Mouse (Mus musculus) heart, postnatal 36 days (tissue): ENCODE data around the gene Abhd17a. TPM values are rescaled to one million over a fixed set of nuclear protein-coding genes. Genes with fewer than 3 reads are reported as not detected.
A peak's percentile ranks its signal among the peaks of the same experiment; 100 is the strongest.
"Not testable (repeated sequence)": the region's sequence is repeated elsewhere in the genome, so short reads cannot be mapped to it uniquely, and the experiment has no call there.

Experiments
- DNase-seq, 2 experiments: peaks; one replicate each; pipeline ENCODE4 v3.0.0; 2021 to 2022
- intact Hi-C: fragments of 180-260 bp; cut with DNase I; formaldehyde crosslinking; loops from one replicate; pipeline ENCODE4 v1.15.1; 2025
- total RNA-seq, 2 experiments: library from RNA; stranded (reverse); gene quantifications; 2 replicates each; pipeline ENCODE4 v1.2.3; 2021

Gene Abhd17a
- total RNA-seq, 2 experiments from 2014 or later, result 48.3 to 51.2 TPM

DNA sequence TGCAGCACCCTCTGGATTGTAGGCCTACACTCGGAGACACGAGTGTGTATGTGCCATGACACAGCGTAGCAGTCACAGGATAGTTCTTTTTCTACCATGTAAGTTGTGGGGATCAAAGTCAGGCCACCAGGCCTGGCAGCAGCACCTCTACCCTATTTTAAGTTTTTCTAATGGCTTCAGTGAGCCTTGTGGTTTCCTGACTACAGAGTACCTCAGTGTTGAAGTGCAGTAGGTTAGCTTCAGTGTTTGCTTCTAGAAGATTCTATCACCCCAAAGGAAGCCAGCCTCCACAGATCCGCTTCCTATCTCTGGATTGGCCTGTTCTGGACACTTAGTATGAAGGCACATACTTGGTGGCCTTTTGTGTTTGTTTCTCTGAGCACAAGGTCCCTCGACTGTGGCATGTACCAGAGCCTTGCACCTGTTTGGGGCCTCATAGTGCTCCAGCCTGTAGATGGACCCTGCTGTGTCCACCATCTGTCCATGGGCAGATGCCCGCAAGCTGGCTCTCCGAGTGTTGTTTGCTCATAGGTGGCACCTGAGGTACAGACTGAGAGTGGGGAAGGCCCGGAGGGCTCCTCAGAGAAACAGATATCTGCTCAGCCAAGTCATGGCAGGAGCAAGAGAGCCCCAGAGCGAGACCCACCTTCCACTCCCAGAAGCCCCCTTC is 20.1 kb upstream of the Abhd17a start:
- intact Hi-C loops, result loop anchor here (2.0 kb wide), 2 partner anchors 51 to 75 kb away; no protein-coding TSS in a partner anchor
- no peak for DNase-seq

GRCm38 (mm10) chr10:80609269-80609924 is 19.3 kb upstream of the Abhd17a start:
- intact Hi-C loops, result no loop called here
- DNase-seq, result no peak

- DNase-seq, result no peak
- intact Hi-C loops, result no loop called here
These were observed 18.3 kb upstream of the Abhd17a start for GRCm38 (mm10) chr10:80608435-80608834.

GRCm38 (mm10) chr10:80606737-80607350 is 16.7 kb upstream of the Abhd17a start:
- no peak for DNase-seq
- intact Hi-C loops, result no loop called here

- intact Hi-C loops, result no loop called here
These were observed 16.2 kb upstream of the Abhd17a start for GRCm38 (mm10) chr10:80606306-80606705.

DNA sequence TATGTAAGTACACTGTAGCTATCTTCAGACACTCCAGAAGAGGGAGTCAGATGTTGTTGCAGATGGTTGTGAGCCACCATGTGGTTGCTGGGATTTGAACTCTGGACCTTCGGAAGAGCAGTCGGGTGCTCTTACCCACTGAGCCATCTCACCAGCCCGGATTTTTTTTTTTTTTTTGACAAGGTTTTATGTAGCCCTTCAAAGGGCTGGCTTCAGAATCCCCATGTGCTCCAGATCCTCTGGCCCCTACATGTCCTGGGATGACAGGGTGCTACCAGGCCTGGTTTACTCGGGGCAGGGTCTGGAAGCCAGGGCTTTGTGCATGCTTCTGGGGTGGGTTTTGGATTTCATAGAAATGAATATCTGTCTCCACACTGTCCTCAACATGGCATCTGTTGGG is 15.6 kb upstream of the Abhd17a start, which contains the start of gene Gm49322:
Gm49322 (plus strand) TSS at position 301 of the 400 bp plus-strand sequence.
- DNase-seq, intact Hi-C loops: not testable (repeated sequence)

More at GRCm38 (mm10) chr10:80606306-80606705, 16.2 kb upstream of the Abhd17a start:
- no peak for DNase-seq

DNA sequence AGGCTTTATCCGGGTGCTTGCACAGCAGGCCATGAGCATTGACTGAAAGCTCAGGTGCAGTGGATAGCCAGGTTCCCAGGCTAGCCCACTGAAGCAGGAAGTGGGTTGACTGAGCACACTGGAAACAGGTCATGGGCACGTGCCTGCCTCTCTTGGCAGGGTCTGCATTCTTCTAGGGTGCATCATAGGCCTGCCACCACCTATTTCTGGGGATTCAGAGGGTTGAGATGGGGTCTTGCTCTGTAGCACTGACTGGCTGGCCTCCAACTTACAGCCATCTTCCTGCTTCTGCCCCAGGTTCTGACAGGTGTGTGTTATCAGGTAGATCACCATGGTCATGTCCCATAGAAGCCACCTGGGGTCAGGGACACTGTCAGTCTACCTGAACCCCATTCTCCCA is 14.8 kb upstream of the Abhd17a start:
- intact Hi-C loops, result no loop called here

DNA sequence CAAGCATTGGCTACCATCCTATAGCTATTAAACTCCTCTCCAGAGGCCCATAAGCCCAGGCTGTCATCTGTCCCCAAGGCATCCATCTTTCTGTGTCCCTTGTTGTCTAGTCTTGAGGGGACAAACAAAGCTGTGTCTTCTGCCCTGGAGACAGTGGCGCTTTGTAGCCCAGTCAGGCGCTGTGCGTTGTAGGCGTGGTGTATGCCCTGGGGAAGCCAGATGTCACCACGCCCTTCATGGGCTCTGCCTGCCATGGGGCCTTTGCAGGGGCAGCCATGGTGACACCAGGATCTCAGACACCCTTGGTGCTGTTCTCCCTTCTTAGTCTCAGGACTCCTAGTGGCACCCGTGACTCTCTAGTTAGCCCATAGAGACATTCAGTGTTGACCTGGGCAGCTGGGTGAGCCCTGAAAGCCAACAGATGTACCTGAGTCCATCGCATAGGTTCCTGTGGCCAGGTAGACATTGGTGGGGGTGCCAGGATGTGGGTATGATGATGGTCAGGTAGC is 13.9 kb upstream of the Abhd17a start:
- DNase-seq, result no peak
- intact Hi-C loops, result no loop called here

More for the DNA sequence above, 14.8 kb upstream of the Abhd17a start:
- DNase-seq, result no peak

DNA sequence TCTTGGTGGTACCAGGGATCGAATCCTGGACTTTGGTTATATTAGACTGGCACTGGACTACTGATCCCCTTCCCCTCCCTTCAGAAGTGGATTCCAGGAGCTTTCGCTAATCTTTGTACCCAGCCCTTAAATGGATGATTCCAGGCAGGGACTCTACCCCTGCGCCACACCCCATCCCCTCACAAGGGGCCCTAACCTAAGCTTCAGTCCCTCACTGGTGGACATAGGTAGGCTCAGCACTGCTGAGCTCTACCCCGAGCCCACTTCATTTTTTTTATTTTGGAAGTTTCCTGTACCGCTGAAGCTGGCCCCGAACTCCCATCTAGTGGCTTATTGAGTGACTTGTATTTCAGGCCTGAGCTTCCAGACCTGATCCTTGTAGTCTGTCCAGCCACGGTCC is 13.2 kb upstream of the Abhd17a start:
- intact Hi-C loops, result loop anchor here (2.0 kb wide), 1 partner anchor 25 kb away; no protein-coding TSS in a partner anchor
- DNase-seq, result no peak

- intact Hi-C loops, result loop anchor here (2.0 kb wide), 1 partner anchor 24 kb away; no protein-coding TSS in a partner anchor
- DNase-seq, result peak; percentile 93 to 98
These were observed 12.7 kb upstream of the Abhd17a start, which contains the start of the genes Scamp4 and Adat3 for GRCm38 (mm10) chr10:80602698-80603325. Gene Scamp4, plus strand, starts transcription at chr10:80602872. Gene Adat3, plus strand, starts transcription at chr10:80602880.

GRCm38 (mm10) chr10:80596318-80596717 is 6.2 kb upstream of the Abhd17a start:
- no peak for DNase-seq
- intact Hi-C loops, result no loop called here

DNA sequence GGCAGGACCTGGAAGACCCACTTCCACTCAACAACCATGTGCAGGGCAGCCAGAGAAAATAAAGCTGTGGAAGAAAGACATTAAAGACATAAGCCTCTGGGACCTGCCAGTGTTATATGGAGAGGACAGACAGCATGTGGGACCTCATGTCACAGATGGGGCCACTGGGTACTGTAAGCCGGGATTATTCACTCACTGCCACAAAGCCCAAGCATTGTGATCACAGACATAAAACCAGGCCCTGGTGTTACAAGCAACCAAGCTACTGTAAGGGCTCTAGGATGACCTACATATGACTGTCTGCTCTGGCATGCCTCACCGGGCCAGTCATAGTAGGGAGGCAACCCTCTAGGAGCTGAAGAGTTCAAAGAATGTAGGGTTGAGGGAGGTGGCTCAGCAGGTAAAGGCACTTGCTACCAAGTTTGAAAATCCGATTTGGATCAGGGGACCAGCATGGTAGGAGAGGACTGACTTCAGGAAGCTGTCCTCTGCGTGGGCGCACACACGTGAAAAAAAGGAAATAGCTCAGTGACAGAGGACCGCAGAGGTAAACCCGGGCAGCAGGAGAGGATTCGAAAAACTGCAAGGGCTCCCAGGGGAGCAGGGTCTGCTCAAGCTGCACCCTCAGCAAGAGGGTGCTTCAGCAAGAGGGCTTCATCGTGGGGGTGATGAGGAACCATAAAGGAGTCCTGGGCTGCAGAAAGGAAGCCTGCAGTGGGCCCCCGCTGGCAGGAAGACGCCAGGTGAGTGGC is 838 bp downstream of the Abhd17a start:
- intact Hi-C loops, result no loop called here
- DNase-seq, result no peak

DNA sequence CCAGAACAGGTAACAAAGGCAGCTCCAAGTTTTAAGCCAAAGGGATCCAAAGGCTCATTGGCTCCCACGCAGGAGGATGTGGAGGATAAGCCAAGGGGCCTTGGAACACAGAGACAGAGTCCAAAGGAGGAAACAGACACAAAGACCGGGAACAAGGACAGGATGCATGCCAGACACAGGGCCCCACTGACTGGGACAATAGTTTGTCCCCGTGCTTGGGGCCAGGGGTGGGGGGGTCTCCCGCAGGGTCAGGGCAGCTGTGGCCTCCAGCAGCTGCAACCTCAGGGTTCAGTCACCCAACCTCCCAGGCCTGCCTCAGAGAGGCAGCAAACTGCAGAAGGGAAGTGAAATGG is 2.9 kb downstream of the Abhd17a start:
- DNase-seq, result peak; percentile 49 to 50
- intact Hi-C loops, result no loop called here

DNA sequence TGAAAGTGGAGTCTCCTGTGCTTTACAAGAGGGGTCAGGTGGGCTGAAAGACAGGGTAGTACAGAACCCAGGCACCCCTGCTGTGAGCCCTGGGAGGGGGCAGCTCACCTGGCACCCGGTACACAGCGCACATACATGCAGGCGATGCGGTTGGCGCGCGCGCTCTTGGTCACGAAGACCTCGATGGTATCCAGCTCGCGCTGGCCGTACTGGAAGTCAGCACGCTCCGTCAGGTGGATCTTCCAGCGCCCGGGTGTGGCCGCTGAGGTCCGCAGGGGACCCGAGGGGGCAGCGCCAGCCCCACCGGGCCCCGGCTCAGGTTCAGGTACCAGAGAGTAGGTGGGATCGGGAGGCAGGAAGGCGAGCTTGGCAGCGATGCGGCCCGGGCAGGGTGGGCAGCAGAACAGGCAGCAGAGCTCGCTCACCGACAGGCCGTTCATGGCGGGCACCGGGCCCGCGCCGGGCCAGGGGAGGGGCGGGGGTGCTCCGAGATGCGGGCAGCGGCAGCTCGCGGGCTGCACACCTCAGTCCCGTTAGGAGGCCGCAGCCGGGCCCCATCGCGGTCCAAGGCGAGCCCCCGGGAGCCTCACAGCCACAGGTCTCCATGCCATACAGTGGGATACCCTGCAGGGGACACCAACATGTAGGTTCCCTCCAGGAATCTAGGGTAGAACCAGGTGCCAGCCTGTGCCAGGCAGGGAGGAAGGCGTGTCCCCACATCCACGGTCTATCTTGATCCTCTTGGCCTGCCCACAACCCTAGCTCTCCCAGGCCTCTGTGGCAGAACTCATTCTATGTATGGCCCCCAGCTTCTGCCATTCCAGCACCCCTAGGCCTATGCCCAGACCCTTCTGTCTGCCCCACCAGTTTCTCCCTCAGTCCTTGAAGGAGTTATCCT is 3.5 kb downstream of the Abhd17a start:
- peak in 1 of 2 experiments; percentile 32 for DNase-seq
- intact Hi-C loops, result no loop called here

DNA sequence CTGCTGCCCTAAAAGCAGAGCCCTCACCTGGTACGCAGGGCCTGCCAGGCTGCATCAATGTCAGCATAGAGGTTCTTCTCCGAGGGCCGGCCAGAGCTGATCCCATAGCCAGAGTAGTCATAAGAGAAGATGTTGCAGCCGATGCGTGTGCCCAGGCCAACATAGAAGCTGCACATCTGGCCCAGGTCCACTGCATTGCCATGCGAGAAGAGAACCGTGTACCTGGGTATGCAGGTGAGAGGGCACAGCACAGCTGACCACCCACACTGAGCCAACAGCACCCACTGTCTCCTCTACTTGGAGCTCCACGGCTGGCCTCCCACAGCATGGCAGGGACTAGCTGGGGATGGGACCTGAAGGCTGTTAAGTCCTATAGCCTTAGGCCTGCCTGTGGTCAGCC is 4.6 kb downstream of the Abhd17a start:
- no peak for DNase-seq
- intact Hi-C loops, result no loop called here

- intact Hi-C loops, result no loop called here
- no peak for DNase-seq
These were observed 5.2 kb downstream of the Abhd17a start for GRCm38 (mm10) chr10:80584642-80585552.

- peak in 1 of 2 experiments; percentile 34 for DNase-seq
- intact Hi-C loops, result no loop called here
These were observed 6.1 kb downstream of the Abhd17a start for GRCm38 (mm10) chr10:80584045-80584488.

GRCm38 (mm10) chr10:80583047-80583446 is 7.1 kb downstream of the Abhd17a start:
- intact Hi-C loops, result no loop called here
- DNase-seq, result no peak
